Mouse (Mus musculus): Measurements from ENCODE around the gene Mcrip2.

Mcrip2 gene

GRCm38 (mm10) chr17:25817662-25818061 is 50.9 kb downstream of the Mcrip2 start:
- no peak for DNase-seq (ENCODE audit: inconsistent ontology term)
